Mouse (Mus musculus): Measurements from ENCODE around the gene Tmem119.
"Not testable (repeated sequence)": the region's sequence is repeated elsewhere in the genome, so short reads cannot be mapped to it uniquely, and the experiment has no call there.

The Tmem119 gene

DNA sequence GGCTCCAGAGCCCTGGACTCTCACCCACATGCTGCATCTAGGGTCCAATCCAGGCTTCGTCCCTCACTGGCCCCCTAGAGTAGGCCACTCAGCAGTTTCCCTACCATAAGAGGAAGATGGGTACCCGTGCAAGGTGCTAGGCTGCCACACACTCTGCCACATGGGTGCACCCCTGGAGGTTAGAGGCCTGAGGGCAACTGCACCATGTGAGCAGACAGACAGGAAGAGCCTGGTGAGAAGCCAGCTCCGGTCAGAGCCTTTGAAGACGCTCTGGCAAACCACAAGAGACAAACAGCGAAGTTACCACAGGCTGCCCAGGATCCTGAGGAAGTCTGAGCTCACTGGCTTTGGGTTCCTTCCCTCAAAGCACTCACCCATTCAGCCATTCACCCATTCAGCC, 13.3 kb downstream of the Tmem119 start:
- no peak for DNase-seq

DNA sequence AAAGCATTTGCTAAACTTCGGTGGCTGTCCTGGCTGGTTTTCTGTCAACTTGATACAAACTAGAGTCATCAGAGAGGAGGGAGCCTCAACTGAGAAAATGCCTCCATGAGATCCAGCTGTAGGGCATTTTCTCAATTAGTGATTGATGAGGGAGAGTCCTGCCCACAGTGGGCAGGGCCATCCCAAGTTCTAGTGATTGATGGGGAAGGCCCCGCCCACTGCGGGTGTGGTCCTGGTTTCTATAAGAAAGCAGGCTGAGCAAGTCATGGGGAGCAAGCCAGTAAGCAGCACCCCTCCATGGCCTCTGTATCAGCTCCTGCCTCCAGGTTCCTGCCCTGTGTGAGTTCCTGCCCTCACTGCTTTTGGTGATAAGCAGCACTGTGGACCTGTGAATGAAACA, 16.2 kb downstream of the Tmem119 start:
- DNase-seq, result not testable (repeated sequence)

DNA sequence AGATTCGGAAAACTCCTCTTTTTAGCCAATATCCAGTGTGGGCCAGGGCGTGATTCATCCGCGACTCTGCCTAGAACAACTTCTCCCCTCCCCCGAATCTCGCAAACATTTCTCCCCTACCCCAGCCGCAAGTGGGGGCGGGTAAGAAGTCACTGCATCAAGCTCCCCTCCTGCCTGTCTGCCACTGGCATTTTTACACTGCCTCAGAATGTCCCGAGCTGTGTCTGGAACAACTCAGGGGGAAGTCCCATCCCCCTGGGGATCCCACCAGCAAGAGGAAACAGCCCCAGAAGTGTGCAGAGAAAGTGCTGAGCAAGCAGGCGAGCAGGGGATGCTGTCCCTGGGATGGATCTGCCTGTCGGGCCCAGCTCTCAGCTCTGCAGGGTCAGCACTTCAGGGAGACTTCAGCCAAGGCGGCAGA, 16.7 kb downstream of the Tmem119 start:
- DNase-seq, result no peak

DNA sequence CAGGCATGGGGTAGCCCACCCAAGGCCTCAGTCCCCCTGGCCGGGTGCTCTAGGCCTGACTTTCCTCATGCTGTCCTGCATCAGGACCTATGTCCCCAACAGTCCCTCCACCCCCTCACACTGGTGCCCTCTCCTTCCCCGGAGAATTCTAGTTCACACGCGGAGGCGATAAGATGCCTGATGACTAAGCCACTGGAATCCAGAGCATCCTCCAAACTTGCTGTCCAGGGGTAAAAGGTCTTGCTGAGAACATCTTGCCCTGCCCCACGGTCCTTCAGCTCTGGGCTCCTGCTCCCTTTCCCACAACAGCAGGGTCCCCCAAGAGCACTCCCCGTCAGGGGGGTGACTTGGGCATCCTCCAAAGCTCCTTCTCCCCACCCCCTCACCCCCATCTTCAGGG, 17.7 kb downstream of the Tmem119 start:
- no peak for DNase-seq

DNA sequence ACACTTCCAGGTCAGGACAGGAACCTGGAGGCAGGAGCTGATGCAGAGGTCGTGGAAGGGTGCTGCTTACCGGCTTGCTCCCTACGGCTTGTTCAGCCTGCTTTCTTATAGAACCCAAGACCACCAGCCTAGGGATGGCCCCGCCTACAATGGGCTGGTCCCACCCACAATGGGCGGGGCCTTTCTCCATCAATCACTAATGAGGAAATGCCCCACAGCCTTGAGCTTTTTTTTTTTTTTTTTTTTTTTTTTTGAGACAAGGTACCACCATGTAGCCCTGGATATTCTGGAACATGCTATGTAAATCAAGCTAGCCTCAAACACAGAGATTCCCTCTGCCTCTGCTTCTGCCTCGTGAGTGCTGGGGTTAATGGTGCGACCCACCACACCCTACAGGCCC, 18.4 kb downstream of the Tmem119 start:
- no peak for DNase-seq

DNA sequence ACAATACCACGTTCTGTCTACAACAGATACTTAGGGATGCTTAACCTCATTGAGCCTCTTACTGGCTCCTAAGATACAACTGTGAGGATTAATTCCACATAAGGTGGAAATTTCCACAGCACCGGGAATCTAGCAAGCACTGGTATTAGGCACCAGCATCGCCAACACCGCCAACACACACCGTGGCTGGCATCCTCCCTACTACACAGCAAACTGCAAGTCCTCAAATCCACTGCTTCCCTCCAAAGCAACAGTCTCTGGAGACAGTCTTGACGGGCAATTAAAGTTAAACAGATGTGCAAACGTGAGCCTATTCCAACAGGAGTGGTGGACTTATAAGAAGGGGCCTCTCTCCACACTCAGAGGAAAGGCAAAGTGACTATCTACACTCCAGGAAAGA, 19.1 kb downstream of the Tmem119 start:
- DNase-seq, result no peak

DNA sequence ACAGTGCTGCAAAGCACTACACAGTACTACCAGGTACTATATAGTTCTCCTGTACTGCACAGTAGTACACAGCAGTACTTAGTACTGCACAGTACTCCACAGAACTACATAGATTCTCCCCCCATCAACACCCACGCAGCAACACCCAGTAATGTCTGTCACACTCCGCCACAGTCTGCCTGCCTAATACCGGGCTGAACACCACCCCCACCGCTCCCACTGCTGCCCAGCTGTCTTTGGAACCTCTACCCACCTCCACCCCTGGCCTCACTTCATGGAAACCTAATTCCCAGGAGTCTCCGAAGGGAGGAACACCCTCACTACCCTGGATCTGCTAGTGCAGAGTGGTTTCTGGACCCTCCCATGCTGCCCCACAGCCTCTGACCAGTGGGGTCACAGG, 19.6 kb downstream of the Tmem119 start:
- no peak for DNase-seq

DNA sequence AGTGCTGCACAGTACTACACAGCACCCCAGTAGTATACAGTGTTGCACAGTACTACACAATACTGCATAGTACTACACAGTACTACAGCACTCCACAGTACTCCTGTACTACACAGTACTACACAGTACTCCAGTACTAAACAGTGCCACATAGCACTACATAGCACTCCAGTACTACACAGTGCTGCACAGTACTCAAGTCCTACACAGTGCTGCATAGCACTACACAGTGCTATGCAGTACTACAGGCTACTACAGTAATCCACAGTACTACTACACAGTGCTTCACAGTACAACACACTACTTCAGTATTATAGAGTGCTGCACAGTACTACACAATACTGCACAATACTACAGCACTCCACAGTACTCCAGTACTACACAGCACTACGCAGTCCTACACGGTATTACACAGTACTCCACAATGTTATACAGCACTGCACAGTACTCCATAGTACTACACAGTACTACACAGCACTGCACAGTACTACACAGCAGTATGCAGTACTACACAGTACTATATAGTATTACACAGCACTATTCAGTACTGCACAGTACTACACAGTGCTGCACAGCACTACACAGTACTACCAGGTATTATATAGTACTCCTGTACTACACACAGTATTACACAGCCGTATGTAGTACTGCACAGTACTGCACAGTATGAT, 20.1 kb downstream of the Tmem119 start:
- DNase-seq, result no peak

DNA sequence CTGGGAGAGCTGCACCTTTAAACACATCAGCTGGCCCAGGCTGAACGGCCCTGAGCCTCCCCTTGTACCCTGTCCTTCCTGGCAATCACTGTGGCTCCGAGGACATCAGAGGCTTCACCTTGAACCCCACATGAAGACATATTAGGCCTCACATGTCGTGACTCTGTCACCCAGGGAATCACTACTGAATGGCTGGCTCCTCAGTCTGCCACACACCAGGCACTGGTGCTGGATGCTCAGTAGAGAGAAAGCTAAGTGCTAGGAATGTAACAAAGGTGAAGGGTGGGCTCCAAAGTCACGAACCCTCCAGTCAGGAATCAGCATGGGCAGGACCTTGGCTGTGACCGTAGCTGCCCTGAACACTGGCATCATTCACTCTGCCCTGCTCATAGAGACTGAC, 20.7 kb downstream of the Tmem119 start:
- DNase-seq, result no peak

DNA sequence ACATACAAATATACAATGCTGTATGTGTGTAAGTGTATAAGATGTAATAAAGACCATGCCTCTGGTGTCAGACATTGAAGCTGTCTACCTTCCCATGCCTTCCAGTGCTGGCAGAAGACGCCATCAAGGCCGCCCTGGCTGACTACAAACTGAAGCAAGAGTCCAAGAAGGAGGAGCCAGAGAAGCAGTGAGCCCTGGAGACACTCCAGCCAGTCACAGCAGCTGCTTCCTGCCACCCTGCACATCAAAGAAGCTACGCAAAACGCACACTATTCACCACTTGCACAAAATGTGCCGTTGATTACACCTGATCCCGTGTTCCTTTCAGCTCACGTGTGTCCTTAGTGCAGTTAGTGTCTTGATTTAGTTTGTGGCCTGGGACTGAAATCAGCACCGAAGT, 22.6 kb downstream of the Tmem119 start:
- not testable (repeated sequence) for DNase-seq

DNA sequence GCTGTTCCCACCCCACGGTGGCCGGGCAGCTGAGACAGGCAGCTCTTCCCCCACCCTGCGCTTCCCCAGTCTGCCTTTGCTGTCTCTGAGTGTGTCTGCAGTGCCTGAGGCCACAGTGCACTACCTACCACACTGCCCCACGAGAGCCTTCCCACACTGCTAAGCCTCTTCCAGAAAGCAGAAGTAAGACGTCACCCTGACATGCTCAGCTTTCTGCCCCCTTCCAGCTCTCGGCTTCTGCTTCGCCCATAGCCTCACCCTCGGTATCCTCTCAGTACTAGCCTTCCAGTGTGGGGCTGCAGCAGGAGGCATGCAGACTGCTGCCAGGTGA, 23.5 kb downstream of the Tmem119 start:
- DNase-seq, result no peak

DNA sequence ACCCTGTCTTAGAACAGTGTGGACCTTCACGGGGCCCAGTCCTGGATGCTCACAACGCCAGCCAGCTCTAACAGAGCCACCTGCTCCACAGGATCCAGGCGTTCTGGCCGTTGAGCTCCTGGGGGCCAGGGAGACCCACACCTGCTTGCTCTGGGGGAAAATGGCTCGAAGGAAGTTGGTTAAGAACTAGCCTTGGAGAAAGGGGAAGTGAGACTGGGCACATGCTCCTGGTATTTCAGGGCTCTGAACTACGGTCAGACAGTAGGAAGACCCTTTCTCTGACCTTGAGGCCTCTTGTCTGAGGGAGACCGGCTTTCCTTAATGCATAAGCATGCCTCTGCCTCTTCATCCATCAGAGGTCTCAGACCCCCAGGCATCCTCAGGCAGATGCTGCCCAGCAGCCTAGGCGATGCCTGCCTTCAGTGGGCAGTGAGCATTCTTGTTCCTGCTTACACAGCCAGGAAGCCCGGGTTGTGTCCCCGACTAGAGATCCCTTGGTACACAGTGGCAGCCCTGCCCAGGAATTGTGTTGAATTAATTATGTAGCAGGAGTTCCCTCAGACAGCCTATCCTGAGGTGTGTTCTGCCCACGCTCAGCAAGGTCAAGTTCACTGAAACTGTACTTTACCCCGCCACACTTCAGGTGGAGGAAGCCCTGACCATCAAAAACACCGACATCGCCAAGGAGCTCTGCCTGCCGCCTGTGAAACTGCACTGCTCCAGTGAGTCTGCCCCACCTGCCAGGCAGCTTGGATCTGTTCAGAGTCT, 24.0 kb downstream of the Tmem119 start:
- DNase-seq, result no peak

DNA sequence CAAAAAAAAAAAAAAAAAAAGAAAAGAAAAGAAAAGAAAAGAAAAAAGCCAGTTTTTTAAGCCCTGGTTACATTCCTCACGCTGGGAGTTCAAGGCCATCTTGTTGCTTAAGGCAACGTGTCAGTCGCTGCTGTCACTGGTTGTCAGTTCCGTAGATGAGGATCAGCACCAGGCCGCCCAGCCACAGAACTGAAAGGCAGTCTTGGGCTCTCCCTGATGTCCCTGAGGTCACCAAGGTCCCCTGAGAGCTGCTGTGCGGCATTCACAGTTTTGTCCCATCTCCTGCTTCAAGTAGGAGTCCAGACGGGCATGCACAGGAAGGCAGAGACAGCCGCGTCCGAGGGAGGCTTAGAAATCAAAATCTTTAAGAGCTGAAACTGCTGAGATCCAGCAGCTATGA, 24.7 kb downstream of the Tmem119 start:
- no peak for DNase-seq

DNA sequence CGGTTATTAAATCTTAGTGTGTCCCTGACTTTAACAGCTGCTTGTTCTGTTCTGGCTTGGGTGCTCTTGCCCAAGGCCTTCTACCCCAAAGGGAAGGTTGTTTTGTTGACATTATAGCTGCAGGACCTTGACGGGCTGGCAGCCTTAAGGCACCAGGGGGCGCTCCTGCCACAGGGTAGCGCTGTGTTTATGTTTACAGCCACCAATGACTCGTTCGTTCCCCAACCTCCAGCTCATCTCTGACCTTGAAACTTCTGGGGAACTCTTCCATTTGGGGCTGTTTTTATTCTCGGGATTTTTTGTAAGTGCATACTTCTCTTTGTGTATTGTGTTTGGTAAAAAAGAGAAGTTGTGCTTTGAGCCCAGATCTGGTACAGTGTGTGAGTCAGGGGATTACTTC, 26.7 kb downstream of the Tmem119 start:
- peak; percentile 87 for DNase-seq

DNA sequence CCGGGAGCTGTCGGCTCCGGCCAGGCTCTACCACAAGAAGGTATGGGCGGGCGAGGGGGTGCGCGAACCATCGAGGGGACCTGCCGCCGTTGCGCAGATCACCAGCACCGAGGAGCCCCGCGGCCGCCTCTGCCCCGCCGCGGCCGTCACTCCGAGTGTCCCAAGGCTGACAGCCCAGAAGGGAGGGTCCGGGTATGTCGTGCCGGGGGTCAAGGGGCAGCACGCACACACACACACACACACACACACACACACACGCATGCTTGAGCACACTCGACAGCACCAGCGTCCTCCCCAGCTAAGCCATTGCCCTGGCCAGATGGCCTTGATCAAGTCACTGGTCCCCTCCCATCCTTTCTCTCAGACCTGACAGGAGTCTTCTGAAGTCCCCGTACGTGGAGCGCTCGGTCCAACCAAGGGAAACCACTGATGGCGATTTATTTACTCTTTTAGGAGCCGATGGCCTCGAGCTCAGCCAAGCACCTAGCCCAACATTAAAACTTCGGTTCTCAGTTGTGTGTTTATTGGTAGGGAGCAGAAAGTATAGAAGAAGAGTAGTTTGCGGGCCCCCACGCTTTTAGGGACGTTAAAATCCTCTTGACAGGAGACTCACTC, 27.3 kb downstream of the Tmem119 start:
- DNase-seq, result no peak

DNA sequence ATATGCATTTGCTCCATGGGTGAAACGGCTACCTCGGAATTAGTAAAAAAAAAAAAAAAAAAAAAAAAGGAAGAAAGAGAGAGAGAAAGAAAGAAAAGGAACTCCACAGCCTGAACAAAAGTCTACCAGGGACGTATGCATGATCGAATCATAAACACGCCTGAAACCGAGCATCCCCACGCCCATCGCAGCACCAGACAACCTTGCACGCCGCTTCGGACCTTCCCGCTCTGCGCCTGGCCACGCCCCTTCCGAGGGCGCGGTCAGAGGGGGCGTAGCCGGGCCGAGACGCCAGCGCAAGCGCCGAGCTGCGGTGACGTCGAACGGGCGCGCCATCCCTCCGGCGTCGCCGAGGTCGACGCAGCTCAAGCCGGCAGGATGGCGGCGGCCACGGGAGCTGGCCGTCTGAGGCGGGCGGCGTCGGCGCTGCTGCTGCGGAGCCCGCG, 27.8 kb downstream of the Tmem119 start, which contains the start of the genes Sart3 and Iscu:
Sart3 (minus strand) TSS at position 61 of the 446 bp plus-strand sequence.
Iscu (plus strand) TSS at position 299 of the 446 bp plus-strand sequence.
- peak; percentile 92 for DNase-seq

DNA sequence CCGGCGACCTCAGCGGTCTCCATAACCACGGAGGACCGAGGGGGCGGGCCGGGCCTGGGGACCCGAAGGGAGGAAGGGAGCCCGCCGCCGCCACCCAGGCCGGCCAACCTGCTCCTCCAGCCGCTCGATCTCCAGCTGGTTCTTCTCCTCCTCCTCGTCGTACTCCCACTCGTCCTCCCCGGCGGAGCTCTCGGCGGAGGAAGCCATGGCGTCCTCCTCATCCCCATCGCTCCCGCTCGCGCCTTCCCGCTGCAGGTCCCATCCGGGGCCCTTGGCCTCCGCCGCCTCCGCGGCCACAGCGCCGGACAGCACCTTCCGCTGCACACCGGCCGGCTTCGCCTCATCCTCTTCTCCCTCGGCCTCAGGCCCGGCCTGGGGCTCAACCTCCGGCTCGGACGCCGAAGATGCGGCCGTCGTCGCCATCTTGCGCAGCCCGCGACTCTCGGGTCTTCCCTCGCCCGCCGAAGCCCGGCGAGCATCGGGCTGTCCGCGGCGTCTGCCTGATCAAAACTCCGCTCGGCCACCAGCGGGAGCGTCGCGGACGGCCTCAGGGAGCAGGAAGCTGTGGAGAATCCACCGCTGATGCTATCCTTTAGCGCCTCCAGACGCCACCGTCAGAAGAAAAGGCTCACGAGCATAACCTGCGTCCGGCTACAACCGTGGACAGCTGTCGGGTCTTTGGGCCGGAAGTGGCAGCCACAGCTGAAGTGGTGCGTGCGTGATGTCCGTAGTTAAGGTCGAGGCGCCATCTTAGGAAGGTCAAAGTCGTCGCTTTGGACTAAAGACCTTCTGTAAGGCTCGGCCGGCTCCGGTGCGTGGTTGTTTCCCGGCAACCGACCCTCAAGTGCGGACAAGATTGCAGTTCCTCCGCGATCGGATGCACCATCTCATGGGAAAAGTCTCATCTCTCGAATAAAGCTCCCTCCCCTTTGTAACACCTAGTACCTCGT, 28.8 kb downstream of the Tmem119 start:
- peak; percentile 76 for DNase-seq

DNA sequence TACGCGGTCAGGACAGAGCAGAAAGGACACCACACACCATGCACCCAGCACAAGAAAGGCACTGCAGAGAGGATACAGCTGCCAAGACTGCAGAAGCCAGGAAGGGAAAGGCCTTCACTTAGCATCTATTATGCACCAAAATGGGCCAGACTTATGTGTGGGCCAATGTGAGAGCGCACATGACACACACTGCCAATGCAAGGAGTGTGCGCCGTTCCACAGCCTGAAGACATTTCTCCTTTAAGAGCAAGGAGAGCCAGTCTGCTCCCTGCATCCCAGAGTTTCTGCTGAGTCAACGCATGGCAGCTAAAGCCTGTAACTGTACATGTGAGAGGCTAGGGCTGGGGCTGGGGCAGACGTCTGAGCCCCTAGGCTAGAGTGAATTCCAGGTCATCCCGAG, 31.5 kb downstream of the Tmem119 start:
- DNase-seq, result no peak

DNA sequence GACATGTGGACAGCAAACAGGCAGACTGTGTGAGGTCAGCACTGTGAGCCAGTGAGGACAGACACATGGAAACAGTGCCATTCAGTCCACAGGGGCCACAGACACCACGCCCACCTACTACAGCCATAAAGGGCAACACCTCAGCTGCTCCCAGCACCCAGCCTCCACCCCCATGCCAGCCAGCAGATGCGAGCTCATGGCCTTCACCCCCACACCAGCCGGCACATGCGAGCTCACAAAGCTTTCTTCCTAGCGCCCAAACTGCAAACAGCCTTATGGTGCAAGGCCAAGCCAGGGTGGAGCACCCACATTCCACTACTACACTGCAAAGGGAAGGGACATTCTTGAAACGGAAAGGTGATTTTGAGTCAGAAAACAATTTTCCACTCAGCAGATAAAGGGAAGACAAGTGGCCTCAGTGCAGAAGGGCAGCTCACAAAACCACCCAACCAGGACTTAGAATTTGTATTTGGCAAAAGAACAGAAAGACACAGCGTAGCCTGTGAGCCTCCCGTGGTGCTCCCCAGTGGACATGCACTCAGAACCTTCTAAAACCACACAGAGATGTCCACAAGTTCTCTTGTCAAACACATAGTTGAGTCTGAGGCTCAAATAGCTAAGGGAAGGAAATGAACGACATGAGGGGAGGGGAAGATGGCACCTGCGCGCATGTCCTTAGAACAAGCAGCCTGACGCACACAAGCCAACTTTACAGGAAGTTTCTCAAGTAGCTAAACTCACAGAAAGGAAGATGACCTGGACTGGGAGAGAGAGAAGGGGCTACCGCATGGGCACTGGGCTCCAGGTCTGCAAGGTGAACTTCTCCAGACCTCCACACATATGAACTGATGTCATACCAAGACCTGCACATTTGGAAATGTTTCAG, 34.4 kb downstream of the Tmem119 start:
- DNase-seq, result no peak

DNA sequence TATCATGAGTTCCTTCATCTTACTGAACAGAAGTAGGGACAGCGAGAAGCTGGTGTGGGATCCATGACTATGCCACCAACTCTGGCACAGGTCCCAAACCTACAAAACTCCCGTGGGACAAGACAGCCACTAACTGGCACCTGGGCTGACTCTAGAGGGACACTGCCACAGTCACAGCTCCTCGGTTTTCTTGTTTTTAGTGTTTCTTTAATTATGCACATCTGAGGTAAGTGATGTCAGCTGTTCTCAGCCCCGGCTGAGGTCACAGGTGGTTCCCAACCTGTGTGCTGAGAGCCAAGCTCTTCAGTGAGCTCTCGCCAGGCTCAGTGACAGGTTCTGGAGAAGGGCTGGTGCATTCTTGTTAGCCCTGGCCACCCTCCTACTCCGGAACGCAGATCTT, 35.9 kb downstream of the Tmem119 start:
- DNase-seq, result no peak

DNA sequence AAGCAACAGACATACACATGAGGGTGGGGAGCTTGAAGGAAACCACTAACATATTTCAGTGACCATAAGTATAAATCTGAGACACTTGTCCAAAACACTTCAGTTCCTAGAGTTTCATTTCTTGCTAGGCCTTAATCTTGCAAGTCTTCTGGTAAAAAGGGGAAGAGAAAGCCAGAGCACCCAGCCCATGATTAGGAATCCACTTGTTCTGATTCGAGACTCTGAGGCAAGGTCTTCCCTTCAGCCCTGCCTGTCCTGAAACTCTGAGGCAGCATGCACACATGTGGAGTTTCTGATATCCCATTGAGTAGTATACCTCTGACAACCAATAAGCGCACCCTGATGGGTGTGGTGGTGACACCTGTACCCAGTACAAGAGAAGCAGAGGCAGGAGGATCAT, 38.7 kb downstream of the Tmem119 start:
- DNase-seq, result no peak
